Mouse (Mus musculus): Measurements from ENCODE around the gene Mctp1.
"Not testable (repeated sequence)": the region's sequence is repeated elsewhere in the genome, so short reads cannot be mapped to it uniquely, and the experiment has no call there.

Mctp1 gene

GRCm38 (mm10) chr13:76481601-76482000, 97.3 kb downstream of the Mctp1 start:
- DNase-seq (ENCODE audit: low spot score) = no peak

GRCm38 (mm10) chr13:76482998-76483397, 98.7 kb downstream of the Mctp1 start:
- no peak for DNase-seq (ENCODE audit: low spot score)

GRCm38 (mm10) chr13:76484086-76484709, 99.9 kb downstream of the Mctp1 start:
- DNase-seq (ENCODE audit: low spot score) = no peak

GRCm38 (mm10) chr13:76515896-76516295, 131.6 kb downstream of the Mctp1 start:
- no peak for DNase-seq (ENCODE audit: low spot score)

GRCm38 (mm10) chr13:76523170-76523569, 138.8 kb downstream of the Mctp1 start:
- no peak for DNase-seq (ENCODE audit: low spot score)

- no peak for DNase-seq (ENCODE audit: low spot score)
These were observed 143.0 kb downstream of the Mctp1 start for GRCm38 (mm10) chr13:76527326-76527725.

- no peak for DNase-seq (ENCODE audit: low spot score)
These were observed 143.4 kb downstream of the Mctp1 start for GRCm38 (mm10) chr13:76527751-76528150.

GRCm38 (mm10) chr13:76529915-76530314, 145.6 kb downstream of the Mctp1 start:
- no peak for DNase-seq (ENCODE audit: low spot score)

- DNase-seq (ENCODE audit: low spot score) = no peak
These were observed 146.7 kb downstream of the Mctp1 start for GRCm38 (mm10) chr13:76530867-76531504.

GRCm38 (mm10) chr13:76547854-76548253, 163.5 kb downstream of the Mctp1 start:
- DNase-seq (ENCODE audit: low spot score) = no peak

GRCm38 (mm10) chr13:76560918-76561317, 176.6 kb downstream of the Mctp1 start:
- no peak for DNase-seq (ENCODE audit: low spot score)

GRCm38 (mm10) chr13:76561594-76561993, 177.3 kb downstream of the Mctp1 start:
- DNase-seq (ENCODE audit: low spot score) = no peak

GRCm38 (mm10) chr13:76564061-76564460, 179.7 kb downstream of the Mctp1 start:
- no peak for DNase-seq (ENCODE audit: low spot score)

- no peak for DNase-seq (ENCODE audit: low spot score)
These were observed 181.7 kb downstream of the Mctp1 start for GRCm38 (mm10) chr13:76566024-76566423.

GRCm38 (mm10) chr13:76567448-76567847, 183.1 kb downstream of the Mctp1 start:
- no peak for DNase-seq (ENCODE audit: low spot score)

- DNase-seq (ENCODE audit: low spot score) = no peak
These were observed 184.4 kb downstream of the Mctp1 start for GRCm38 (mm10) chr13:76568569-76569211.

GRCm38 (mm10) chr13:76579414-76579813, 195.1 kb downstream of the Mctp1 start:
- DNase-seq (ENCODE audit: low spot score) = no peak

GRCm38 (mm10) chr13:76585447-76585846, 201.1 kb downstream of the Mctp1 start:
- DNase-seq (ENCODE audit: low spot score) = no peak

GRCm38 (mm10) chr13:76590709-76591108, 206.4 kb downstream of the Mctp1 start:
- not testable (repeated sequence) for DNase-seq (ENCODE audit: low spot score)

GRCm38 (mm10) chr13:76591189-76591588, 206.9 kb downstream of the Mctp1 start:
- DNase-seq (ENCODE audit: low spot score) = no peak

GRCm38 (mm10) chr13:76591692-76592091, 207.4 kb downstream of the Mctp1 start:
- DNase-seq (ENCODE audit: low spot score) = no peak

- DNase-seq (ENCODE audit: low spot score) = no peak
These were observed 208.6 kb downstream of the Mctp1 start for GRCm38 (mm10) chr13:76592908-76593307.

GRCm38 (mm10) chr13:76597005-76597404, 212.7 kb downstream of the Mctp1 start:
- no peak for DNase-seq (ENCODE audit: low spot score)
